Mouse (Mus musculus) sigmoid colon, adult 10 weeks (tissue): Measurements from ENCODE around the gene Pdgfb. TPM values are rescaled to one million over a fixed set of nuclear protein-coding genes. Genes with fewer than 3 reads are reported as not detected.

ENCODE experiments used
- polyA plus RNA-seq: library from polyadenylated mRNA; stranded (reverse); fragments of 350-450 nt; fragmentation: Illumina TruSeq; extraction: RNeasy Lipid Tissue Mini Kit (QIAGEN cat#74804); gene quantifications from one replicate; pipeline ENCODE4 v1.2.3, GENCODE M21; 2014; ENCODE audit warnings: low read depth, low replicate concordance

The Pdgfb gene
- polyA plus RNA-seq = 0.13 TPM

DNA sequence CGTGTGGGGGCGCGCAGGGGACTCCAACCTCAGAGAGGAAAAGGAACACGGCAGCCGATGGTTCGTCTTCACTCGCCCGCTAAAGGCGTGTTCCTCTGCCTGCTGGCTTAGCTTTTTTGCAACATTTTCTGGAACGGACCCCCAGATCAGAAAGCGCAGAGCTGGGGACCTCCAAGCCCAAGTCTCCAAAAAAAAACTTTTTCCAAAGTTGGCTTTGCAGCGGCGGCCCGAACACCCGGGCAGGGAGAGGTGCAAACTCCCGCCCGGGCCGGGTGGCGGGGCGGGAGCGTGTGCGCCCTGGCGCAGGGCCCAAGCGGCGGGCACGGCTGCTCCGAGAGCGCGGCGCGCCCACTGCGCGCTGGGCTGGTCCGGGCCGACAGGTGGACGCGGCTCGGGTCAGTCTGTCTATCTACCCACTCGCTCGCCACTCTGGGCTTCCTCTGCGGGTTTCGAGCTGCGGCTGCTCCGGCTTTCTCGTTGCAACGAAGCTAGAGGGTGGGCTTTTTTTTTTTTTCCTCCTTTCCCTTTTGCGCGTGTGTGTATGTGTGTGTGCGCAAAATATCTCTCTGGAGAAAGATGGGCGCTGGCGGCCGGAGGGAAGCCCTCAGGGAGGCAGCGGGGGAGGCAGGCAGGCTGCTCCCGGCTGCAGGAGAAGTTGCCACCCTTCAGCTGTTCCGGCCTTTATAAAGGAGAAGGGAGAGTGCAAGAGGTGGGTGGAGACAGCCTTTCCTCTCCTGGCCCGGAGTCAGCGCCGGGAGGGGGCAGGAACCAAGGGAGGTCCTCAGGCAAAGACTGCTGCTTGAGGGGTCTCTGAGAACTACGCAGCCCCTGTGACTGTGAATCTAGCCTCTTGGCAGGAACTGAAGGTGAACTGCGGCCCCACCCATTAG lies at the start of gene Pdgfb:
TSS of gene Pdgfb (minus strand) at position 657 of the 890 bp plus-strand sequence.

GRCm38 (mm10) chr15:79970940-79971339 lies 43.8 kb downstream of the Pdgfb start, which contains the start of gene Cbx7:
Cbx7 (minus strand) TSS chr15:79971119.

Other genes starting within 250 kb of the Pdgfb start
- 1.1 TPM for gene Dnal4, start 237.1 kb downstream of the Pdgfb start, polyA plus RNA-seq
- gene Nptxr, start 210.2 kb downstream of the Pdgfb start, polyA plus RNA-seq = 0.44 TPM
- gene Npcd, start 180.7 kb downstream of the Pdgfb start, polyA plus RNA-seq = not detected
- 2.2 TPM for gene Cbx6, start 180.3 kb downstream of the Pdgfb start, polyA plus RNA-seq
- 37.5 TPM for gene Apobec3, start 123.3 kb downstream of the Pdgfb start, polyA plus RNA-seq
- gene Cbx7, start 43.9 kb downstream of the Pdgfb start, polyA plus RNA-seq = 1.6 TPM
- gene Syngr1, start 76.4 kb upstream of the Pdgfb start, polyA plus RNA-seq = 0.25 TPM
- gene Rpl3, start 76.9 kb upstream of the Pdgfb start, polyA plus RNA-seq = 215 TPM
- 0.41 TPM for gene Tab1, start 118.2 kb upstream of the Pdgfb start, polyA plus RNA-seq
- gene Mgat3, start 158.7 kb upstream of the Pdgfb start, polyA plus RNA-seq = 36.9 TPM
- gene Mief1, start 219.0 kb upstream of the Pdgfb start, polyA plus RNA-seq = 21.5 TPM
- not detected for gene AC140267.1, start 220.9 kb upstream of the Pdgfb start, polyA plus RNA-seq
- gene Atf4, start 240.2 kb upstream of the Pdgfb start, polyA plus RNA-seq = 74.1 TPM
- gene Rps19bp1, start 249.3 kb upstream of the Pdgfb start, polyA plus RNA-seq = 3.3 TPM